Mouse (Mus musculus) myocyte (in vitro differentiated cells): ENCODE data around the gene Gm28490. TPM values are rescaled to one million over a fixed set of nuclear protein-coding genes. Genes with fewer than 3 reads are reported as not detected.
"Not testable (repeated sequence)": the region's sequence is repeated elsewhere in the genome, so short reads cannot be mapped to it uniquely, and the experiment has no call there.

Experiments
- H3K27me3 ChIP-seq: one replicate; pipeline ENCODE4 v1.6.1; 2011; ENCODE audit not compliant: control insufficient read depth, insufficient read depth, insufficient read length
- H3K36me3 ChIP-seq: one replicate; pipeline ENCODE4 v1.6.1; 2011; ENCODE audit not compliant: control insufficient read depth, insufficient read depth
- H3K4me2 ChIP-seq: one replicate; pipeline ENCODE4 v1.6.1; 2011; ENCODE audit warnings: low read depth, control low read depth
- H3K4me3 ChIP-seq: one replicate; pipeline ENCODE4 v1.5.1; 2011; ENCODE audit warnings: mild to moderate bottlenecking, control low read depth, moderate library complexity
- H3K79me2 ChIP-seq: one replicate; pipeline ENCODE4 v1.6.1; 2011; ENCODE audit not compliant: control insufficient read depth, insufficient read depth
- H3ac ChIP-seq: one replicate; pipeline ENCODE4 v1.6.1; 2011; ENCODE audit not compliant: control insufficient read depth, insufficient read length
- polyA plus RNA-seq: library from polyadenylated mRNA; unstranded; fragments of >200 nt; fragmentation: generic; extraction: Trizol; gene quantifications from one replicate; pipeline ENCODE4 v1.2.1, GENCODE M21; 2012; ENCODE audit warnings: missing spikeins

The Gm28490 gene
- not detected for polyA plus RNA-seq

DNA sequence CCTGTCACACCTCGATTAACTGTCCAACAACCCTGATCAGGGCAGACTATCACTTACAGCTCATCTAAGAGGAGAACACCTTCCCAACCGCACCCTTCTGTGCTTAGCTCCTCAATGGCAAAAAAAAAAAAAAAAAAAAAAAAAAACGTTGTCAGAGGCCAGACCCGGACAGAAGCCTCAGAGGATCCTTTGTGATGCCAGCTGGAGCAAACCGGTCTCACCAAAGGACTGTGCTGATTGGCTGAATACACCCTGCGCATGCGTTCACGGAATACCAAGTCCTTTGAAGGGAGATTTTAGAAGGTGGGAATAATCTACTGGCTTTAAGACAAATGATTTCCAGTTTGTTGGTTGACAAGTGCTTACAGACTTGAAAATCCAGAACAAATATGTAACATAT, at the start of gene Gm28490:
Gm28490 (minus strand) TSS at position 101 of the 400 bp plus-strand sequence.
- not testable (repeated sequence) for H3K36me3 ChIP-seq, H3K27me3 ChIP-seq, H3ac ChIP-seq, H3K4me3 ChIP-seq, H3K79me2 ChIP-seq, H3K4me2 ChIP-seq
